Mouse (Mus musculus) heart, adult 2 months (tissue): ENCODE data around the gene Olfr1328. TPM values are rescaled to one million over a fixed set of nuclear protein-coding genes. Genes with fewer than 3 reads are reported as not detected.

Source experiments
- DNase-seq, 2 experiments: peaks; one replicate each; pipeline ENCODE4 v3.0.0; 2021
- H3K27ac ChIP-seq: fragments of 200-600 bp; 2 replicates; pipeline ENCODE4 v1.8.1; 2022
- H3K27me3 ChIP-seq: fragments of 200-500 bp; 2 replicates; pipeline ENCODE4 v1.6.1; 2012; ENCODE audit warnings: mild to moderate bottlenecking, low read length, inconsistent platforms, mixed read lengths; ENCODE audit not compliant: control insufficient read depth, insufficient read depth
- H3K36me3 ChIP-seq: fragments of 200-500 bp; 2 replicates; pipeline ENCODE4 v1.6.1; 2012; ENCODE audit warnings: low read length, inconsistent platforms; ENCODE audit not compliant: control insufficient read depth, insufficient read depth
- H3K4me1 ChIP-seq: fragments of 200-500 bp; 2 replicates; pipeline ENCODE4 v1.6.1; 2011; ENCODE audit warnings: low read length; ENCODE audit not compliant: control insufficient read depth, insufficient read depth
- H3K4me3 ChIP-seq: fragments of 200-600 bp; 2 replicates; pipeline ENCODE4 v1.8.1; 2022
- H3K79me2 ChIP-seq: fragments of 200-500 bp; replicated peaks from 2 replicates; pipeline ENCODE4 v1.6.1; 2012; ENCODE audit warnings: mild to moderate bottlenecking, inconsistent platforms, low read length, moderate library complexity, mixed read lengths; ENCODE audit not compliant: control insufficient read depth, insufficient read depth
- H3K9ac ChIP-seq: fragments of 200-500 bp; 2 replicates; pipeline ENCODE4 v1.6.1; 2012; ENCODE audit warnings: low read depth, mild to moderate bottlenecking, control low read depth, inconsistent platforms, low read length, mixed read lengths
- CTCF ChIP-seq: fragments of 200-600 bp; IDR thresholded peaks from 2 replicates; pipeline ENCODE4 v1.8.1; 2022; ENCODE audit warnings: antibody characterized with exemption, mild to moderate bottlenecking, moderate library complexity
- EP300 ChIP-seq: fragments of 200-500 bp; IDR thresholded peaks from 2 replicates; pipeline ENCODE4 v1.6.1; 2011; ENCODE audit warnings: low read depth, low read length, control low read depth; ENCODE audit not compliant: insufficient read depth
- POLR2A ChIP-seq: fragments of 200-500 bp; IDR thresholded peaks from 2 replicates; pipeline ENCODE4 v1.6.1; 2011; ENCODE audit warnings: mild to moderate bottlenecking, low read depth, low read length, control low read depth; ENCODE audit not compliant: insufficient read depth
- WGBS: fragments of 180-500 bp; shearing (Covaris S2); methylation state at CpG from one replicate; pipeline ENCODE4 v1.1.7; 2018; 5-methylcytosine and 5-hydroxymethylcytosine counted together
- intact Hi-C: fragments of 180-260 bp; cut with DNase I; formaldehyde crosslinking; loops from one replicate; pipeline ENCODE4 v1.15.1; 2025
- polyA plus RNA-seq: library from polyadenylated mRNA; depleted of rRNA; stranded (reverse); fragments of >200 nt; gene quantifications from 2 replicates; pipeline ENCODE4 v1.2.3, GENCODE M21; 2012; rRNA removed
- total RNA-seq, 2 experiments: library from RNA; stranded (reverse); gene quantifications; 2 replicates each; pipeline ENCODE4 v1.2.3; 2021

Gene Olfr1328
- total and polyA plus RNA-seq, 3 experiments = not detected

- intact Hi-C loops = no loop called here
- no peak overlapping the region for H3K27ac ChIP-seq
- no peaks in the 10 kb centered on the region for H3K27me3 ChIP-seq
- TF ChIP-seq POLR2A (no peak), CTCF (no peak), EP300 (no peak)
- 59% methylated on average over 2 of the region's 2 CpGs for whole genome bisulfite sequencing
- no peak overlapping the region for H3K9ac ChIP-seq
- no peaks in the 10 kb centered on the region for H3K36me3 ChIP-seq
- no peak overlapping the region for H3K4me3 ChIP-seq
- no peaks in the 10 kb centered on the region for H3K79me2 ChIP-seq
- no peak for DNase-seq
- no peaks in the 10 kb centered on the region for H3K4me1 ChIP-seq
These were observed 36.4 kb downstream of the Olfr1328 start for GRCm38 (mm10) chr4:118901981-118902380.

- no peaks in the 10 kb centered on the region for H3K79me2 ChIP-seq
- intact Hi-C loops = no loop called here
- TF ChIP-seq CTCF (no peak), POLR2A (no peak), EP300 (no peak)
- H3K36me3 ChIP-seq = no peaks in the 10 kb centered on the region
- H3K4me1 ChIP-seq = no peaks in the 10 kb centered on the region
- no peak within 1 kb of the TSS for H3K4me3 ChIP-seq
- H3K9ac ChIP-seq = no peak within 1 kb of the TSS
- WGBS = 77% methylated on average over 1 of the region's 1 CpGs
- H3K27ac ChIP-seq = no peak within 1 kb of the TSS
- H3K27me3 ChIP-seq = no peaks in the 10 kb centered on the region
- DNase-seq = no peak
These were observed 50.1 kb downstream of the Olfr1328 start, which contains the start of gene Olfr1330 for GRCm38 (mm10) chr4:118888297-118888696. Olfr1330 (plus strand) TSS chr4:118888597.

Other genes with a start within 250 kb of the Olfr1328 start
- not detected for gene Olfr1342, start 245.9 kb downstream of the Olfr1328 start, total RNA-seq
- not detected in 2 replicates for gene Olfr1342, start 245.9 kb downstream of the Olfr1328 start, polyA plus RNA-seq
- not detected for gene Olfr1341, start 235.1 kb downstream of the Olfr1328 start, total RNA-seq
- gene Olfr1341, start 235.1 kb downstream of the Olfr1328 start, polyA plus RNA-seq = not detected in 2 replicates
- not detected for gene Olfr1340, start 218.5 kb downstream of the Olfr1328 start, total RNA-seq
- not detected in 2 replicates for gene Olfr1340, start 218.5 kb downstream of the Olfr1328 start, polyA plus RNA-seq
- gene Olfr1339, start 206.4 kb downstream of the Olfr1328 start, total RNA-seq = not detected
- not detected in 2 replicates for gene Olfr1339, start 206.4 kb downstream of the Olfr1328 start, polyA plus RNA-seq
- gene Olfr1338, start 179.9 kb downstream of the Olfr1328 start, total RNA-seq = not detected
- gene Olfr1338, start 179.9 kb downstream of the Olfr1328 start, polyA plus RNA-seq = not detected in 2 replicates
- gene Olfr1337, start 156.0 kb downstream of the Olfr1328 start, total RNA-seq = not detected
- not detected in 2 replicates for gene Olfr1337, start 156.0 kb downstream of the Olfr1328 start, polyA plus RNA-seq
- not detected for gene Olfr1335, start 128.7 kb downstream of the Olfr1328 start, total RNA-seq
- not detected in 2 replicates for gene Olfr1335, start 128.7 kb downstream of the Olfr1328 start, polyA plus RNA-seq
- gene Olfr1333, start 102.3 kb downstream of the Olfr1328 start, total RNA-seq = not detected
- not detected in 2 replicates for gene Olfr1333, start 102.3 kb downstream of the Olfr1328 start, polyA plus RNA-seq
- not detected for gene Olfr1331, start 74.0 kb downstream of the Olfr1328 start, total RNA-seq
- gene Olfr1331, start 74.0 kb downstream of the Olfr1328 start, polyA plus RNA-seq = not detected in 2 replicates
- not detected for gene Olfr1330, start 50.0 kb downstream of the Olfr1328 start, total RNA-seq
- gene Olfr1330, start 50.0 kb downstream of the Olfr1328 start, polyA plus RNA-seq = not detected in 2 replicates
- gene Olfr1329, start 21.1 kb downstream of the Olfr1328 start, total RNA-seq = not detected
- not detected in 2 replicates for gene Olfr1329, start 21.1 kb downstream of the Olfr1328 start, polyA plus RNA-seq
- under 1 TPM; 0.20 to 0.42 TPM for gene Lao1, start 23.0 kb upstream of the Olfr1328 start, total RNA-seq
- not detected in 2 replicates for gene Lao1, start 23.0 kb upstream of the Olfr1328 start, polyA plus RNA-seq
- gene Slc2a1, start 170.1 kb upstream of the Olfr1328 start, total RNA-seq = 10 to 100 TPM in 1 of 2 experiments, 1 to 10 TPM in 1; 8.9 to 18.9 TPM
- gene Slc2a1, start 170.1 kb upstream of the Olfr1328 start, polyA plus RNA-seq = 16.6 and 18.1 TPM in 2 replicates
- gene Zfp691, start 235.6 kb upstream of the Olfr1328 start, total RNA-seq = 10 to 100 TPM; 20.6 to 23.4 TPM
- gene Zfp691, start 235.6 kb upstream of the Olfr1328 start, polyA plus RNA-seq = 20.6 and 41.2 TPM in 2 replicates